Mouse (Mus musculus) telencephalon, adult 2 months (tissue): ENCODE measurements around the gene Unc5cl.

Experiments
- DNase-seq: peaks from one replicate; pipeline ENCODE4 v3.0.0-alpha.2; 2011; ENCODE audit warnings: low read depth, low spot score

Unc5cl gene

GRCm38 (mm10) chr17:48432158-48432980 lies 22.3 kb upstream of the Unc5cl start, which contains the start of gene Apobec2:
Apobec2 (minus strand) TSS chr17:48432930.
- no peak for DNase-seq

GRCm38 (mm10) chr17:48433006-48433655 lies 21.6 kb upstream of the Unc5cl start:
- no peak for DNase-seq

- DNase-seq: no peak
Observed at GRCm38 (mm10) chr17:48433689-48434330, 20.9 kb upstream of the Unc5cl start.

- DNase-seq: no peak
Observed at GRCm38 (mm10) chr17:48434479-48434878, 20.2 kb upstream of the Unc5cl start.

- DNase-seq: no peak
Observed at GRCm38 (mm10) chr17:48436487-48436886, 18.2 kb upstream of the Unc5cl start.

GRCm38 (mm10) chr17:48437421-48437911 lies 17.2 kb upstream of the Unc5cl start:
- no peak for DNase-seq

- DNase-seq: no peak
Observed at GRCm38 (mm10) chr17:48442745-48443457, 11.8 kb upstream of the Unc5cl start.

- no peak for DNase-seq
Observed at GRCm38 (mm10) chr17:48443542-48444145, 11.1 kb upstream of the Unc5cl start.

GRCm38 (mm10) chr17:48447675-48448074 lies 7.0 kb upstream of the Unc5cl start:
- DNase-seq: no peak

- no peak for DNase-seq
Observed at GRCm38 (mm10) chr17:48450666-48451352, 3.9 kb upstream of the Unc5cl start.

GRCm38 (mm10) chr17:48451353-48451675 lies 3.4 kb upstream of the Unc5cl start, which contains the start of gene Tspo2:
Tspo2 (minus strand) TSS chr17:48451522.
- no peak for DNase-seq

GRCm38 (mm10) chr17:48451753-48452444 lies 2.8 kb upstream of the Unc5cl start:
- no peak for DNase-seq

GRCm38 (mm10) chr17:48453489-48453888 lies 1.2 kb upstream of the Unc5cl start:
- DNase-seq: no peak

- DNase-seq: no peak
Observed at GRCm38 (mm10) chr17:48454190-48454589, 511 bp upstream of the Unc5cl start.

GRCm38 (mm10) chr17:48455955-48456354 lies 1.3 kb downstream of the Unc5cl start:
- no peak for DNase-seq

GRCm38 (mm10) chr17:48457971-48458653 lies 3.4 kb downstream of the Unc5cl start:
- DNase-seq: no peak

- no peak for DNase-seq
Observed at GRCm38 (mm10) chr17:48462096-48462495, 7.4 kb downstream of the Unc5cl start.

- DNase-seq: no peak
Observed at GRCm38 (mm10) chr17:48463391-48463790, 8.7 kb downstream of the Unc5cl start.

GRCm38 (mm10) chr17:48466769-48467394 lies 12.2 kb downstream of the Unc5cl start:
- DNase-seq: no peak
